Mouse (Mus musculus) liver, adult 2 months (tissue): ENCODE results near the gene Rxfp4.

Source experiments
- CTCF ChIP-seq: fragments of 200-500 bp; IDR thresholded peaks from 2 replicates; pipeline ENCODE4 v1.5.1; 2011; ENCODE audit warnings: low read depth, low read length, control low read depth
- POLR2A ChIP-seq: fragments of 200-500 bp; IDR thresholded peaks from 2 replicates; pipeline ENCODE4 v1.6.1; 2011; ENCODE audit warnings: low read length, control low read depth; ENCODE audit not compliant: insufficient read depth; ENCODE audit errors: extremely low read depth

- TF ChIP-seq POLR2A = no peak
- TF ChIP-seq CTCF = no peak
Measured at GRCm38 (mm10) chr3:88602466-88602865, 50.5 kb downstream of the Rxfp4 start.
